In the genomic region with DNA sequence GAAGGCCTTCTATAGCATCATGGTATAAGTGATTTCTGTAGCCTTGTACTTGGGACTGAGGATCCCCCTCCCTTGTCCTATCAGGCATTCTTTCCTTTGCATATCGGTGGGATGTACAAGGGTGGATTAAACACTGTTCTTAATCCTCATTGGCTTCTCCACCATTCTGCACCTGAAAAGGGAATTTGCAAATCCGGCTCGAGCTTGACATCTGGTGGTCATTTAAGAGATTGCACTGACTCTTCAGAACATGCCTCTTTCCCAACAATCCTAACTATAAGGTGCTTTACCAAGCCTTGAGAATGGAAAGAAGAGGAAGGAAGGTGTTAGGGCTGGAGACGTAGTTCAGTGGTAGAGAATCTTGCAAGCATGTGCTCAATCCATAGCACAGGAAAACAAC, we compare ENCODE assay signal across 8 mouse cellular contexts. TPM values are rescaled to one million over a fixed set of nuclear protein-coding genes. Genes with fewer than 3 reads are reported as not detected.
DNase-seq lines count a peak whose midpoint lies in the region; ATAC-seq and TF ChIP-seq lines count a peak whose summit lies in the region.

No protein-coding gene starts in this region.

- H3K9me3 ChIP-seq in kidney, embryonic 15.5 days (replicated peaks), result peaks cover 27% of the 10 kb centered on the region
- H3K9me3 ChIP-seq in ES-Bruce4 (replicated peaks; ENCODE audit: control insufficient read depth, insufficient read depth, low read length, poor library complexity, severe bottlenecking), result peaks cover 22% of the 10 kb centered on the region

- H3K9ac ChIP-seq in kidney, embryonic 15.5 days, result no peak overlapping the region
- no peak overlapping the region for H3K9ac ChIP-seq in ES-Bruce4 (ENCODE audit: low read depth, poor library complexity, severe bottlenecking)

- TF ChIP-seq EP300 in ES-Bruce4 (IDR thresholded peaks at IDR 0.05; ENCODE audit: insufficient read depth, low read depth, low read length), result no peak

- DNase-seq in kidney, adult 2 months, result peak; percentile 43
- peak; percentile 24 for DNase-seq in cerebellum, adult 11-12 months
- peak; percentile 14 to 90 for DNase-seq in frontal cortex, adult 2 months (ENCODE audit: extremely low spot score in 1 of 2, low spot score in 1 of 2)
- peak; percentile 16 for DNase-seq in left cerebral cortex, adult 11 months (ENCODE audit: low spot score)
- DNase-seq in naive thymus-derived CD4-positive, alpha-beta T cell, adult 2 months (ENCODE audit: low read depth), result peak; percentile 47
- no peak for DNase-seq in urinary bladder, postnatal 4 days (ENCODE audit: low spot score in 2 of 2)

- no peak for TF ChIP-seq POLR2A in kidney, adult 2 months (IDR thresholded peaks at IDR 0.05; ENCODE audit: low read depth, low read length)
- TF ChIP-seq POLR2A in ES-Bruce4 (IDR thresholded peaks at IDR 0.05; ENCODE audit: insufficient read depth, low read length), result no peak

- ATAC-seq in kidney, embryonic 15.5 days (replicated peaks; ENCODE audit: low FRiP score), result no peak

- no peaks in the 10 kb centered on the region for H3K27me3 ChIP-seq in kidney, adult 2 months (replicated peaks; ENCODE audit: control insufficient read depth, insufficient read depth, low read length)
- H3K27me3 ChIP-seq in kidney, embryonic 15.5 days, result peaks cover 2% of the 10 kb centered on the region; the same call in 1 of the 2 replicates
- H3K27me3 ChIP-seq in ES-Bruce4 (ENCODE audit: control insufficient read depth, insufficient read depth, low read length, poor library complexity, severe bottlenecking), result no peaks in the 10 kb centered on the region

- no peak overlapping the region for H3K4me2 ChIP-seq in kidney, embryonic 15.5 days

- TF ChIP-seq CTCF in kidney, adult 2 months (conservative IDR thresholded peaks at IDR 0.05; ENCODE audit: insufficient read depth, insufficient read length, low read depth, low read length), result peak; percentile 35; the same call in 1 of the 2 replicates
- peak; percentile 24 for TF ChIP-seq CTCF in ES-Bruce4 (IDR thresholded peaks at IDR 0.05; ENCODE audit: low read depth, low read length)

- H3K4me3 ChIP-seq in kidney, adult 2 months (ENCODE audit: insufficient read depth, low read depth, low read length), result no peak overlapping the region
- H3K4me3 ChIP-seq in kidney, embryonic 15.5 days (replicated peaks), result no peak overlapping the region
- no peak overlapping the region for H3K4me3 ChIP-seq in ES-Bruce4 (ENCODE audit: low read depth, low read length)

- WGBS in kidney, adult 2 months, result 13% methylated on average over 4 of the region's 4 CpGs
- WGBS in kidney, embryonic 15.5 days, result 11% methylated on average over 4 of the region's 4 CpGs

- no peaks in the 10 kb centered on the region for H3K36me3 ChIP-seq in kidney, adult 2 months (ENCODE audit: control insufficient read depth, insufficient read depth, low read length)
- H3K36me3 ChIP-seq in kidney, embryonic 15.5 days, result peaks cover 22% of the 10 kb centered on the region
- no peaks in the 10 kb centered on the region for H3K36me3 ChIP-seq in ES-Bruce4 (ENCODE audit: control insufficient read depth, insufficient read depth, low read length, poor library complexity, severe bottlenecking)

- no peaks in the 10 kb centered on the region for H3K4me1 ChIP-seq in kidney, adult 2 months (ENCODE audit: control insufficient read depth, insufficient read depth, low read length)
- H3K4me1 ChIP-seq in kidney, embryonic 15.5 days, result peaks cover 6% of the 10 kb centered on the region; the same call in 1 of the 2 replicates
- H3K4me1 ChIP-seq in ES-Bruce4 (ENCODE audit: control insufficient read depth, insufficient read depth, low read length), result no peaks in the 10 kb centered on the region

- no peak overlapping the region for H3K27ac ChIP-seq in kidney, adult 2 months (ENCODE audit: insufficient read depth, low read depth, low read length)
- no peak overlapping the region for H3K27ac ChIP-seq in kidney, embryonic 15.5 days
- H3K27ac ChIP-seq in ES-Bruce4 (ENCODE audit: insufficient read depth, low read length), result no peak overlapping the region

RNA-seq across cellular contexts. Expression of a gene that starts 2.4 kb away (rescaled TPM):
- 0.03 TPM in 1 of 2 replicates, not detected in the other for polyA plus RNA-seq in kidney, adult 2 months (2012; rRNA removed)
- not detected in 2 replicates for polyA plus RNA-seq in kidney, embryonic 15.5 days (2015; fragmentation: Nextera tagmentation; extraction: Ambion mirVana)
- 0.34 and 0.37 TPM in 2 replicates for polyA plus RNA-seq in ES-Bruce4 (2011; ENCODE audit: insufficient read depth, insufficient read length, low read depth, missing spikeins)
- 0.10 and 0.27 TPM in 2 replicates for polyA plus RNA-seq in frontal cortex, adult 2 months (2012; rRNA removed)

RNA-seq across cellular contexts. Expression of a gene that starts 5.5 kb away (rescaled TPM):
- 26.9 and 36.9 TPM in 2 replicates for polyA plus RNA-seq in kidney, adult 2 months (2012; rRNA removed)
- 693 and 696 TPM in 2 replicates for polyA plus RNA-seq in kidney, embryonic 15.5 days (2015; fragmentation: Nextera tagmentation; extraction: Ambion mirVana)
- polyA plus RNA-seq in ES-Bruce4 (2011; ENCODE audit: insufficient read depth, insufficient read length, low read depth, missing spikeins), result 272 and 297 TPM in 2 replicates
- 60.6 and 81.1 TPM in 2 replicates for polyA plus RNA-seq in frontal cortex, adult 2 months (2012; rRNA removed)

Comparison
In these comparisons a context has a peak if more than half of its experiments do, and no peak if none do; other contexts are left out.
1. DNase-seq: peak in kidney, adult 2 months (single experiment), cerebellum, adult 11-12 months (single experiment), frontal cortex, adult 2 months (2 of 2), left cerebral cortex, adult 11 months (single experiment) and naive thymus-derived CD4-positive, alpha-beta T cell, adult 2 months (single experiment); none in urinary bladder, postnatal 4 days (0 of 2).